Mouse (Mus musculus) hindbrain, postnatal 0 days (tissue): ENCODE data around the gene Clic1. TPM values are rescaled to one million over a fixed set of nuclear protein-coding genes. Genes with fewer than 3 reads are reported as not detected.

Experiments used
- ATAC-seq: fragments of 200-750 bp; cut with Nextera tagmentation; 2 replicates; pipeline ENCODE4 v1.8.0; 2017; ENCODE audit warnings: mild to moderate bottlenecking, moderate TSS enrichment, moderate library complexity
- DNase-seq: peaks from one replicate; pipeline ENCODE4 v3.0.0-alpha.2; 2015; ENCODE audit warnings: low spot score
- H3K27ac ChIP-seq: fragments of 300-500 bp; sonication (generic); 2 replicates; pipeline ENCODE4 v1.5.1; 2014; ENCODE audit warnings: mild to moderate bottlenecking
- H3K27me3 ChIP-seq: fragments of 300-500 bp; sonication (generic); 2 replicates; pipeline ENCODE4 v1.6.1; 2014; ENCODE audit warnings: low read length, mixed read lengths; ENCODE audit not compliant: insufficient read depth
- H3K36me3 ChIP-seq: fragments of 300-500 bp; sonication (generic); 2 replicates; pipeline ENCODE4 v1.6.1; 2014; ENCODE audit warnings: low read length, mixed read lengths; ENCODE audit not compliant: insufficient read depth
- H3K4me1 ChIP-seq: fragments of 300-500 bp; sonication (generic); 2 replicates; pipeline ENCODE4 v1.6.1; 2014; ENCODE audit warnings: antibody characterized with exemption, low read length, mixed read lengths; ENCODE audit not compliant: insufficient read depth
- H3K4me2 ChIP-seq: fragments of 300-500 bp; sonication (generic); 2 replicates; pipeline ENCODE4 v1.6.1; 2014; ENCODE audit warnings: low read depth, mild to moderate bottlenecking, low read length, moderate library complexity, mixed read lengths
- H3K4me3 ChIP-seq: fragments of 300-500 bp; sonication (generic); 2 replicates; pipeline ENCODE4 v1.5.1; 2014; ENCODE audit warnings: low read length
- H3K9ac ChIP-seq: fragments of 300-500 bp; sonication (generic); replicated peaks from 2 replicates; pipeline ENCODE4 v1.6.1; 2014; ENCODE audit warnings: mild to moderate bottlenecking, low read length, moderate library complexity, mixed read lengths
- H3K9me3 ChIP-seq: fragments of 300-500 bp; sonication (generic); 2 replicates; pipeline ENCODE4 v1.6.1; 2016; ENCODE audit warnings: low read length, mixed read lengths
- CTCF ChIP-seq: IDR thresholded peaks from 2 replicates; pipeline ENCODE4 v1.5.1; 2016; ENCODE audit warnings: antibody characterized with exemption, control low read depth, low read depth
- WGBS: fragments of 180-500 bp; shearing (Covaris S2); extraction: QIAGEN DNeasy Blood & Tissue Kit; methylation state at CpG from one replicate; pipeline ENCODE4 v1.1.7; 2014; 5-methylcytosine and 5-hydroxymethylcytosine counted together
- polyA plus RNA-seq: library from polyadenylated mRNA; unstranded; fragments of >200 nt; fragmentation: Nextera tagmentation; extraction: Ambion mirVana; gene quantifications from 2 replicates; pipeline ENCODE4 v1.2.1, GENCODE M21; 2015
- total RNA-seq: library from RNA; depleted of rRNA; stranded (reverse); fragments of >200 nt; gene quantifications from 2 replicates; pipeline ENCODE4 v1.2.3, GENCODE M21; 2014

Gene Clic1
- total and polyA plus RNA-seq, 2 experiments from 2014 or later: 59.5 to 81.9 TPM

DNA sequence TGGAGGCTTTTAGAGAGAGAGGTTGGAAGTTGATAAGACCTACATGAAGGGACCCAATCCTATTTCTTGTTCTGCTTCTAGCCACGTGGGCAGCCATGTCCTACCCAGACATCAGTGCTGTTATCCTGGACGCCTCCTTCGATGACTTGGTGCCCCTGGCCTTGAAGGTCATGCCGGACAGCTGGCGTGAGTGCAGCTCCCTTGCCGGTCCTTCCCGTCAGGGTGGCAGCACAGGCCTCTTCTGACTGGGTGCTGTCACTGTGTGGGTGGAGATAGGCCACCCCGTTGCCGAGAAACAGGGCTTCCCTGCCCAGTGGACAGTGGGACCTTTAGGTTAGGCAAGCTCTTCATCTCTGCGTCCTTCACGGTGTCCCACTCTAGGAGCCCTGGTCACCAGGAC lies 51.4 kb downstream of the Clic1 start:
- Histone ChIP-seq H3K36me3 (peaks cover 67% of the 10 kb centered on the region), H3K4me2 (no peak overlapping the region), H3K27me3 (no peaks in the 10 kb centered on the region), H3K9me3 (no peaks in the 10 kb centered on the region), H3K4me3 (no peak overlapping the region), H3K27ac (no peak overlapping the region), H3K9ac (no peak overlapping the region), H3K4me1 (no peaks in the 10 kb centered on the region)
- DNase-seq (no peak), ATAC-seq (no peak)
- no peak for TF ChIP-seq CTCF
- WGBS: 90% methylated on average over 11 of the region's 11 CpGs

DNA sequence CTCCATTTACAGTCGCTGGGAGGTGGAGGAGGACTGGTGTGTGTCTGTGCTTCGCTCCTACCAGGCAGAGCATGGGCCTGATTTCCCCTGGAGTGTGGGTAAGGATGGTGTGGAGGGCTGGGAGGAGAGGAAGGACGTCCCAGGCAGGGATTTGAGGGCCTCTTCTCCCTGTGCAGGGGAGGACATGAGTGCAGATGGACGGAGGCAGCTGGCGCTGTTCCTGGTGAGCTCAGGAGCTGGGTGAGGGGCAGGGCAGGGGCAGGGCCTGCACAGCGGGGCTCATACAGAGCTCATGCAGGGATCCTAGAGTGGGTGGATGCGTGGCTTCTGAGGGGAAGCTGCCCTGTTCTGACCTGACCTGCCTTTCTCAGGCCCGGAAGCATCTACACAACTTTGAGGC lies 52.5 kb downstream of the Clic1 start:
- Histone ChIP-seq H3K4me1 (no peaks in the 10 kb centered on the region), H3K27ac (no peak overlapping the region), H3K4me3 (no peak overlapping the region), H3K9ac (no peak overlapping the region), H3K27me3 (no peaks in the 10 kb centered on the region), H3K9me3 (no peaks in the 10 kb centered on the region), H3K4me2 (no peak overlapping the region), H3K36me3 (peaks cover 63% of the 10 kb centered on the region)
- no peak for TF ChIP-seq CTCF
- WGBS: 67% methylated on average over 7 of the region's 8 CpGs
- no peak for DNase-seq
- ATAC-seq: no peak

DNA sequence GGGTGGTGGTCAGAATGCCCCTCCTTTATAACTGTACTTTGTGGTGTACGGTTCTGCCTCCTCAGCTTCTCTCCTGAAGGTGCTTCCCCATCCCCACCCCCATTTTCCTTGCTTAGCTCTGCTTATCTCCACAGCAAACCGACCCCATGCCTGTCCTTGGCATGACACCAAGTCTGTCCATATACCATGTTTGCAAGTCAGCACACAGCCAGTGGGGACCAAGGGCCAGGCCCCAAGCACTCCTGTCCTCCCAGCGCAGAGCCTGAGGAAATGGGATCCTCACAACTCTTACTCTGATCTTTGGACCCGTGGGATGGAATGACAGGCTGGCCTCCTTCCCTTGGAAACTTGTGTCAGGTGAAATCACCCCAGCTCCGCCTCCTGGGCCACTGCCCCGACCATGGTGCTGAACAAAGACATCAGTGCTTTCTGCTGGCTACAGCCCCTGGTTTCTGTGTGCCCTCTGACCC lies 53.5 kb downstream of the Clic1 start:
- WGBS: 67% methylated on average over 6 of the region's 6 CpGs
- Histone ChIP-seq H3K27me3 (no peaks in the 10 kb centered on the region), H3K4me2 (no peak overlapping the region), H3K9me3 (no peaks in the 10 kb centered on the region), H3K4me3 (no peak overlapping the region), H3K36me3 (peaks cover 57% of the 10 kb centered on the region), H3K27ac (no peak overlapping the region), H3K4me1 (no peaks in the 10 kb centered on the region), H3K9ac (no peak overlapping the region)
- ATAC-seq (no peak), DNase-seq (no peak)
- no peak for TF ChIP-seq CTCF

DNA sequence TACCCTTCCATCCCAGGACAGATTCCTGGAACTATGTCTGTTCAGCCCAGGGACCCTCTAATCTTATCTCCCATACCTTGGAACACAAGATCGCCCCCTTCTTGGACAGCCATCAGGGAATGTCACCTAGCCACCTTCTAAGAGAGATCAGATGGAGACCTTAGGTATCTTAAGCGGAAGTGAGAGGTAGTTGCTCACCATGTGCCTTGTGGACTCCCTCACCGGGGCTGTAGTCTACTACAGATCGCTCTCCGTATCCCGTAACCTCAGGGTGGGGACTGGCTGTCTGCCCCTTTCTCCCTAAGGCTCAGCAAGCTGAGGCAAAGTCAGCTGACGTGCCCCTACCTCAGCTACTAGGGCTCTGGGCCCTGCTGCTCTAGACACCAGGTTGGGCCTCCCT lies 54.3 kb downstream of the Clic1 start:
- Histone ChIP-seq H3K9ac (no peak overlapping the region), H3K4me1 (no peaks in the 10 kb centered on the region), H3K27ac (no peak overlapping the region), H3K36me3 (peaks cover 50% of the 10 kb centered on the region), H3K9me3 (no peaks in the 10 kb centered on the region), H3K4me3 (no peak overlapping the region), H3K4me2 (no peak overlapping the region), H3K27me3 (no peaks in the 10 kb centered on the region)
- DNase-seq (no peak), ATAC-seq (no peak)
- 94% methylated on average over 7 of the region's 7 CpGs for WGBS
- TF ChIP-seq CTCF: no peak

DNA sequence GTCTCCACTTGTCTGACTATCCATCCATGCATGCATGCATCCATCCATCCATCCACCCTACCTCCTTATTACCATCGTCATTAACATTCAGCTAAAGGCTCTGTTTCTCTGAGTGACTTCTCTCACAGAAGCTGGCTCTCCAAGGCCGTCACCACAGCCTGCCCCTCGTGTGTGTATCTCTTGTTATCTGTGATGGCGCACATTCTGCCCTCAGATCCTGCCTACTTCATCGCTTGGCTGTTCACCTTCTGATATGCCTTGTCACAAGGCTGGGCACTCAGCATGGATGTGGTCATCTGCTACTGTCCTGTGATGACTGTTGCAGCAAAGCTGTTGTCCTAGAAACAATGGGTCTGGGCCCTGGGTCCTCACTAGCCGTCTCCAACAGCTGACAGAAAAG lies 55.0 kb downstream of the Clic1 start:
- H3K4me2 ChIP-seq: no peak overlapping the region
- no peak for DNase-seq
- no peak overlapping the region for H3K27ac ChIP-seq
- WGBS: 68% methylated on average over 6 of the region's 6 CpGs
- H3K9ac ChIP-seq: no peak overlapping the region
- no peaks in the 10 kb centered on the region for H3K9me3 ChIP-seq
- H3K27me3 ChIP-seq: no peaks in the 10 kb centered on the region
- no peaks in the 10 kb centered on the region for H3K4me1 ChIP-seq
- no peak overlapping the region for H3K4me3 ChIP-seq
- TF ChIP-seq CTCF: no peak
- no peak for ATAC-seq
- H3K36me3 ChIP-seq: peaks cover 43% of the 10 kb centered on the region

DNA sequence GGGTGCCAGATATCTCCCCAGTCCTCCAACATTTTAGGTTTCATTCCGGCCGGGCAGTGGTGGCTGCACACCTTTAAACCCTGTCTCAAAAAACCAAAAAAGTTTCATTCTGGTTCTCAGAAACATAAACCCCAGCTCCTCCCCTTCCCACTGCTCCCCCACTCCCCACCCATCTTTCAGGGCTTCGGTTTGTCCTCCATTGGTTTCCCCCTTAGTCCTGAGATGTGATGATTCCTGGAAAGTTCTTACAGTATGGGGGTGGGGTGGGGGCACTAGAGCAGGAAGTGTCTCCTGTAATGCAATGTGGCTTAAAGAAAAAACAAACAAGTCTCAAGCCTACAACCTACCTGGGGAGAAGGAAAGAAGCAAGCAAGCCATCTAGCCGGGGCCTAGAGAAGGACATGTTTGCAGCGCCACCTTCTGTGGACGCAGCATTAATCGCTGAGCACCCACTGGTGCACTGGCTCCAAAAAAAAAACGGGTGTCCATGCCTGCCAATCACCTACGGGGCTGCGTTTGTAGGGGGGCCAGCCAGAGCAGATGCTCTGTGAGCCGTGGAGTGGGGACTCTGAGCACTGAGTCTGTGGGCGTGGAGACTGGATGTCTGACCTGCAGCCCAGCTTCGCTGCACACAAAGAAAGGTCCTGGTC lies 56.1 kb downstream of the Clic1 start:
- H3K9me3 ChIP-seq: no peaks in the 10 kb centered on the region
- peak; percentile 75 for DNase-seq
- peak; percentile 78 for TF ChIP-seq CTCF
- ATAC-seq: peak; percentile 49
- no peaks in the 10 kb centered on the region for H3K27me3 ChIP-seq
- H3K4me3 ChIP-seq: no peak overlapping the region
- H3K9ac ChIP-seq: peak overlapping the region; percentile 23; the same call in 1 of the 2 replicates
- WGBS: 17% methylated on average over 13 of the region's 13 CpGs
- H3K36me3 ChIP-seq: peaks cover 32% of the 10 kb centered on the region
- peak overlapping the region; percentile 28; the same call in 1 of the 2 replicates for H3K27ac ChIP-seq
- no peaks in the 10 kb centered on the region for H3K4me1 ChIP-seq
- H3K4me2 ChIP-seq: peak overlapping the region; percentile 40

DNA sequence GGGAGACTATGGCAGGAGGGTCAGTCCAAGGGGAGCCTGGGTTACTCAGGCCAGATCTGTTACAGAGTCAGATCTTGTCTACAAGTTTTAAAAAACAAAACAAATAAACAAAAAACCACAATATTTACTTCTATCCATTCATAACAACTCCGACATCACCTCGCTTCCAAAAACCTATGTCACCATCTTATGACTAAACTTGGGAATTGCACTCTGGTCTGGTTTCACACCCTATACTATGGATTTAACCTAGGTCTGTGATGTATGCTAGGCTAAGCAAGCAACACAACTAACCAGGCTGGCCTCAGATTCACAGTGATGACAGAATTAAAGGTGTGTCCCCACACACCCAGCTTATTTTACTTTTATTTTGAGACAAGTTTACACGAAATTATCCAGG lies 56.8 kb downstream of the Clic1 start:
- H3K4me2 ChIP-seq: 0 out of 2 replicates have a peak overlapping the region, but pooled peaks have one; percentile 40
- TF ChIP-seq CTCF: peak; percentile 51
- H3K9me3 ChIP-seq: no peaks in the 10 kb centered on the region
- H3K27me3 ChIP-seq: no peaks in the 10 kb centered on the region
- no peak overlapping the region; the same call in 1 of the 2 replicates for H3K27ac ChIP-seq
- WGBS: 62% methylated on average over 3 of the region's 3 CpGs
- peak; percentile 27 for DNase-seq
- peaks cover 26% of the 10 kb centered on the region for H3K36me3 ChIP-seq
- no peak overlapping the region for H3K4me3 ChIP-seq
- H3K4me1 ChIP-seq: no peaks in the 10 kb centered on the region
- H3K9ac ChIP-seq: no peak overlapping the region
- no peak for ATAC-seq
